Mouse (Mus musculus) spleen, adult 2 months (tissue): ENCODE measurements around the gene Rpl13a.

Source experiments
- CTCF ChIP-seq: fragments of 200-500 bp; IDR thresholded peaks from 2 replicates; pipeline ENCODE4 v1.5.1; 2011; ENCODE audit warnings: mild to moderate bottlenecking, inconsistent platforms; ENCODE audit not compliant: insufficient read depth, insufficient read length, insufficient replicate concordance; ENCODE audit errors: extremely low read depth
- POLR2A ChIP-seq: fragments of 200-500 bp; IDR thresholded peaks from 2 replicates; pipeline ENCODE4 v1.6.1; 2011; ENCODE audit warnings: low read depth, low read length, inconsistent platforms

GRCm38 (mm10) chr7:45147267-45147666 lies 18.7 kb upstream of the Rpl13a start:
- TF ChIP-seq CTCF (no peak), POLR2A (no peak)
